Mouse (Mus musculus): Measurements from ENCODE around the gene Ube2i. TPM values are rescaled to one million over a fixed set of nuclear protein-coding genes. Genes with fewer than 3 reads are reported as not detected.

The Ube2i gene
- polyA plus RNA-seq, 1 experiment from 2014 or later: 781 TPM

- Histone ChIP-seq H3K4me2 (replicated peaks; ENCODE audit: low read depth, low read length) (no peak overlapping the region), H3K4me1 (replicated peaks; ENCODE audit: control insufficient read depth, insufficient read depth, low read length) (no peaks in the 10 kb centered on the region), H3K36me3 (ENCODE audit: control insufficient read depth, insufficient read depth, low read length) (0 out of 2 replicates have a peak, but pooled peaks cover 2% of the 10 kb centered on the region), H3K27me3 (ENCODE audit: control insufficient read depth, insufficient read depth, low read length) (no peaks in the 10 kb centered on the region), H3K9ac (ENCODE audit: low read depth, low read length) (no peak overlapping the region), H3K9me3 (ENCODE audit: control insufficient read depth, low read length) (no peaks in the 10 kb centered on the region), H3K4me3 (ENCODE audit: low read depth, low read length) (no peak overlapping the region), H3K27ac (ENCODE audit: low read depth, low read length) (no peak overlapping the region)
- 89% methylated on average over 3 of the region's 3 CpGs for WGBS
- ATAC-seq (ENCODE audit: low FRiP score) (no peak), DNase-seq (ENCODE audit: low spot score) (no peak)
These were observed 59.0 kb downstream of the Ube2i start for GRCm38 (mm10) chr17:25215431-25215830.

Other genes with a start within 250 kb of the Ube2i start
- gene Tmem204, start 191.0 kb downstream of the Ube2i start, polyA plus RNA-seq (2014; fragmentation: Nextera tagmentation; extraction: Ambion mirVana): 9.3 and 10.7 TPM in 2 replicates
- 23.5 and 28.8 TPM in 2 replicates for gene Telo2, start 158.7 kb downstream of the Ube2i start, polyA plus RNA-seq (2014; fragmentation: Nextera tagmentation; extraction: Ambion mirVana)
- gene Ptx4, start 153.9 kb downstream of the Ube2i start, polyA plus RNA-seq (2014; fragmentation: Nextera tagmentation; extraction: Ambion mirVana): not detected in 2 replicates
- gene Clcn7, start 141.2 kb downstream of the Ube2i start, polyA plus RNA-seq (2014; fragmentation: Nextera tagmentation; extraction: Ambion mirVana): 16.6 and 18.7 TPM in 2 replicates
- gene Ccdc154, start 112.2 kb downstream of the Ube2i start, polyA plus RNA-seq (2014; fragmentation: Nextera tagmentation; extraction: Ambion mirVana): not detected in 2 replicates
- gene Gm38655, start 99.2 kb downstream of the Ube2i start, polyA plus RNA-seq (2014; fragmentation: Nextera tagmentation; extraction: Ambion mirVana): not detected in 2 replicates
- 35.2 and 36.4 TPM in 2 replicates for gene BC003965, start 90.1 kb downstream of the Ube2i start, polyA plus RNA-seq (2014; fragmentation: Nextera tagmentation; extraction: Ambion mirVana)
- gene Unkl, start 86.2 kb downstream of the Ube2i start, polyA plus RNA-seq (2014; fragmentation: Nextera tagmentation; extraction: Ambion mirVana): 4.3 and 4.5 TPM in 2 replicates
- gene Gnptg, start 34.5 kb downstream of the Ube2i start, polyA plus RNA-seq (2014; fragmentation: Nextera tagmentation; extraction: Ambion mirVana): 51.5 and 57.2 TPM in 2 replicates
- gene Tsr3, start 34.5 kb downstream of the Ube2i start, polyA plus RNA-seq (2014; fragmentation: Nextera tagmentation; extraction: Ambion mirVana): 60.3 and 64.9 TPM in 2 replicates
- 2.0 and 4.4 TPM in 2 replicates for gene Baiap3, start 18.3 kb downstream of the Ube2i start, polyA plus RNA-seq (2014; fragmentation: Nextera tagmentation; extraction: Ambion mirVana)
- gene Prss34, start 23.8 kb upstream of the Ube2i start, polyA plus RNA-seq (2014; fragmentation: Nextera tagmentation; extraction: Ambion mirVana): not detected in 2 replicates
- not detected in 2 replicates for gene Prss28, start 34.0 kb upstream of the Ube2i start, polyA plus RNA-seq (2014; fragmentation: Nextera tagmentation; extraction: Ambion mirVana)
- not detected in 2 replicates for gene Prss29, start 44.0 kb upstream of the Ube2i start, polyA plus RNA-seq (2014; fragmentation: Nextera tagmentation; extraction: Ambion mirVana)
- not detected in 2 replicates for gene Tpsab1, start 70.9 kb upstream of the Ube2i start, polyA plus RNA-seq (2014; fragmentation: Nextera tagmentation; extraction: Ambion mirVana)
- not detected in 2 replicates for gene Tpsb2, start 91.7 kb upstream of the Ube2i start, polyA plus RNA-seq (2014; fragmentation: Nextera tagmentation; extraction: Ambion mirVana)
- 0.69 TPM in 1 of 2 replicates, not detected in the other for gene Tpsg1, start 94.7 kb upstream of the Ube2i start, polyA plus RNA-seq (2014; fragmentation: Nextera tagmentation; extraction: Ambion mirVana)
- gene Cacna1h, start 159.2 kb upstream of the Ube2i start, polyA plus RNA-seq (2014; fragmentation: Nextera tagmentation; extraction: Ambion mirVana): 5.9 and 6.5 TPM in 2 replicates
- gene Tekt4, start 180.0 kb upstream of the Ube2i start, polyA plus RNA-seq (2014; fragmentation: Nextera tagmentation; extraction: Ambion mirVana): 1.3 and 1.8 TPM in 2 replicates
- 0.07 and 0.12 TPM in 2 replicates for gene Sstr5, start 222.7 kb upstream of the Ube2i start, polyA plus RNA-seq (2014; fragmentation: Nextera tagmentation; extraction: Ambion mirVana)